Mouse (Mus musculus) frontal cortex, adult 2 months (tissue): Measurements from ENCODE around the gene Pmch. TPM values are rescaled to one million over a fixed set of nuclear protein-coding genes. Genes with fewer than 3 reads are reported as not detected.
A peak's percentile ranks its signal among the peaks of the same experiment; 100 is the strongest.

Source experiments
- DNase-seq, 2 experiments: peaks; one replicate each; pipeline ENCODE4 v3.0.0; 2022; ENCODE audit warnings: low spot score in 1 of 2; ENCODE audit errors: extremely low spot score in 1 of 2
- polyA plus RNA-seq: library from polyadenylated mRNA; depleted of rRNA; stranded (reverse); fragments of >200 nt; gene quantifications from 2 replicates; pipeline ENCODE4 v1.2.3, GENCODE M21; 2012; rRNA removed

Pmch gene
- polyA plus RNA-seq = 0.25 and 0.70 TPM in 2 replicates

- DNase-seq = no peak
Measured at GRCm38 (mm10) chr10:88090772-88091171, at the start of gene Pmch. Gene Pmch, plus strand, starts transcription at chr10:88091072.

DNA sequence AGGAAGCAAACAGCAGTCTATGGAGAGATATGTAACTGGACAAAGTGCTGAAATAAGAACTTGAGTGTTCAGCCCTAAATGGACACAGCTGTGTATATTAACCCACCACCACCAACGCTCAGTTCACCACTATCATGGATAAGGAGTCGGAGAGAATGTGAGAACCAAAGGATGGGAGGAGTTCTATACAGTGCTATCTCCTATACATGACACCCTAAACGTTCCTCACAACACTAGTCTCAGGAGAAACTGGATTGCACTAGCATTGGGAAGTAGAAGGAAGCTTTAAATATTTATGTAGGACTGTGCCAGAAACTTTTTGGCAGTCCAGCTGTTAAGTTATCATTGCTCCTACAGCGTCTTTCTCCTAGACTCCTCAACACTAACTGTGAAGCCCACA lies 46.6 kb upstream of the Pmch start:
- DNase-seq = peak in 1 of 2 experiments; percentile 0

GRCm38 (mm10) chr10:88046098-88046771 lies 44.6 kb upstream of the Pmch start:
- DNase-seq = no peak

GRCm38 (mm10) chr10:88054233-88054985 lies 36.5 kb upstream of the Pmch start:
- DNase-seq = no peak

DNA sequence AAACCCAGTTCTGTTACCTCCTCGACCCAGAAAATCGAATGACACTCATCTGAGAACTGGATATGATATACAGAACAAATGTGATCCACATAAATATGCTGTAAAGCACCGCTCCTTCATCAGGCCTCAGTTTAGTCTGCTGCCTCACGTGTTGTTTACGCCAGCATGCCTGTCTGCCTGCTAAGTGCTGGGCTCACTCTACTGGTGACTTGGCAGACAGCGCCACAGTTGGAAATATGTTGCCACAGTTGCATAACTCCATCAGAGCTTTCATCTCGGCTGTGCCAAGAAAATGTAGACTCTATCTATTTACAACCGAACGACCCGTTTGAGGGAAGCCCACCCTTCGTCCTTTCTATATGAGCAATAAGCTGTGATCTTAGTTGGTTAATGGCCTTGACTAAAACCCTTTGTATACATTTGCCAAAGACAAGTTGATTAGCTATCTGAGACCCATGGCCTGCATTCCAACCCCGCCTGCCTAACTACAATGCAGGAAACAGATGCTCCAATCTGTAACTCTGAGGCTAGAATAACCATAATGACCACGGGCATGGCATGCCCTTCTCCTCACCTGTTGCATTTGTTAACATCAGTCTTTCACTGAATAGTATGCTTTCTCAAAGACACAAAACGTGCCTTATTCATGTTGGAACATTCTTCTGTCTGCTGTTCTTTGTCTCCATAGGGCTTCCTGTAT lies 33.8 kb upstream of the Pmch start:
- peak in 1 of 2 experiments; percentile 24 for DNase-seq

- no peak for DNase-seq
Measured at GRCm38 (mm10) chr10:88063436-88063835, 27.4 kb upstream of the Pmch start.

- DNase-seq = no peak
Measured at GRCm38 (mm10) chr10:88064872-88065271, 26.0 kb upstream of the Pmch start.

- no peak for DNase-seq
Measured at GRCm38 (mm10) chr10:88067377-88067776, 23.5 kb upstream of the Pmch start.

GRCm38 (mm10) chr10:88106169-88106568 lies 15.3 kb downstream of the Pmch start:
- DNase-seq = no peak

- no peak for DNase-seq
Measured at GRCm38 (mm10) chr10:88113290-88113689, 22.4 kb downstream of the Pmch start.

DNA sequence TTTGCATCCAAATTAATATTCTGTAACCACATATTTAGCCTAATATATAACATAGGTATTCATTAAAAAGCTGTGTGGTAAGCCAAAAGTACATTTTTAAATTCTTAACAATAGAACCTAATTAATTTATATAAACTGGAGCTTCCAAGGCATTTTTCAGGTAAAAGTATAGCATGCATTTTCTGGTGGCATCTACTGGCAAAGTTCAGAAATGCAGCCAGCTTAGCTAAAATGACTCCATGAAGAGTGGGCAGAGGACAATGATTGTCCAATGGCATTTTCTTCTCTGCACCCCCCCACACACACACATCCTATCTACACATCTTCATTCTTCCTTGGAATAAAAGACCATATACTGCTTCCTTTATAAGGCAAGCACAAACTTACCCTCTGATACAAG lies 28.8 kb downstream of the Pmch start:
- peak in 1 of 2 experiments; percentile 20 for DNase-seq

GRCm38 (mm10) chr10:88135630-88136029 lies 44.8 kb downstream of the Pmch start:
- no peak for DNase-seq

Other genes with a start within 250 kb of the Pmch start
- 12.0 and 12.6 TPM in 2 replicates for gene Igf1, start 232.8 kb upstream of the Pmch start, polyA plus RNA-seq
- gene Parpbp, start 55.9 kb downstream of the Pmch start, polyA plus RNA-seq = 0.20 and 0.34 TPM in 2 replicates
- gene Nup37, start 55.9 kb downstream of the Pmch start, polyA plus RNA-seq = 7.3 and 8.2 TPM in 2 replicates
- 21.4 and 23.1 TPM in 2 replicates for gene Washc3, start 110.0 kb downstream of the Pmch start, polyA plus RNA-seq